Mouse (Mus musculus) liver, adult 2 months (tissue): ENCODE measurements at regions not wholly inside any gene's neighbourhood (a gene's known extent, or its start where the extent isn't known, plus 50 kb on each side); places are given as distances from the start of the nearest gene placed in this dataset.

Experiments
- CTCF ChIP-seq: fragments of 200-500 bp; IDR thresholded peaks from 2 replicates; pipeline ENCODE4 v1.5.1; 2011; ENCODE audit warnings: low read depth, low read length, control low read depth
- POLR2A ChIP-seq: fragments of 200-500 bp; IDR thresholded peaks from 2 replicates; pipeline ENCODE4 v1.6.1; 2011; ENCODE audit warnings: low read length, control low read depth; ENCODE audit not compliant: insufficient read depth; ENCODE audit errors: extremely low read depth

DNA sequence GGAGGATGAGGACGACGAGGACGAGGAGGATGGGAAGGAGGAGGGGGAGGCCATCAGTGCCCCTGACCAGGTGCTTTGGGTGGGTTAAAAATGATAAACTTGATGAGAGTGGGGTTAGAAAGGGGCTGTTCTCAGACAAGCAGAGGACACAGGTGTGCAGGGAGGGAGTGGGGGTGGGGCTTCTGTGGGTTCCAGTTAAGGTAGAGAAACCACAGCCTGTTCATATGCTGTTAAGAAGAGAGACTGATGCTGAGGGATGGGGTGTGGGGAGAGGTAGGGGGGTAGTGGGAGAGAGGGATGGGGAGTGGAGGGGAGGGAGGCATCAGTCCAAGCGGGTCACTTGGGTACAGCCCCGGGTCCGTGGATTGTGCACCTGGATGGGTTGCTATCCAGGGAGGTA is 60.6 kb upstream of the Prdm11 start:
- TF ChIP-seq CTCF (no peak), POLR2A (no peak)
